Mouse (Mus musculus) kidney, embryonic 14.5 days (tissue): Measurements from ENCODE around the gene Msln. TPM values are rescaled to one million over a fixed set of nuclear protein-coding genes. Genes with fewer than 3 reads are reported as not detected.

Experiments used
- ATAC-seq: fragments of 200-750 bp; cut with Nextera tagmentation; 2 replicates; pipeline ENCODE4 v1.8.0; 2017; ENCODE audit warnings: moderate number of reproducible peaks, mild to moderate bottlenecking, moderate TSS enrichment, moderate library complexity; ENCODE audit not compliant: low FRiP score, low TSS enrichment
- H3K27ac ChIP-seq: fragments of 300-500 bp; sonication (generic); 2 replicates; pipeline ENCODE4 v1.5.1; 2014; ENCODE audit warnings: low read depth, mild to moderate bottlenecking, low read length, moderate library complexity, mixed read lengths
- H3K27me3 ChIP-seq: fragments of 300-500 bp; sonication (generic); 2 replicates; pipeline ENCODE4 v1.6.1; 2014; ENCODE audit warnings: mild to moderate bottlenecking, low read length; ENCODE audit not compliant: control insufficient read depth, insufficient read depth
- H3K36me3 ChIP-seq: fragments of 300-500 bp; sonication (generic); 2 replicates; pipeline ENCODE4 v1.6.1; 2014; ENCODE audit warnings: low read length, mixed read lengths; ENCODE audit not compliant: control insufficient read depth, insufficient read depth
- H3K4me1 ChIP-seq: fragments of 300-500 bp; sonication (generic); 2 replicates; pipeline ENCODE4 v1.6.1; 2014; ENCODE audit warnings: low read length, mixed read lengths; ENCODE audit not compliant: control insufficient read depth, insufficient read depth
- H3K4me2 ChIP-seq: fragments of 300-500 bp; sonication (generic); replicated peaks from 2 replicates; pipeline ENCODE4 v1.6.1; 2014; ENCODE audit warnings: low read depth, mild to moderate bottlenecking, low read length
- H3K4me3 ChIP-seq: fragments of 300-500 bp; sonication (generic); 2 replicates; pipeline ENCODE4 v1.5.1; 2014; ENCODE audit warnings: mild to moderate bottlenecking, low read length
- H3K9ac ChIP-seq: fragments of 300-500 bp; sonication (generic); 2 replicates; pipeline ENCODE4 v1.6.1; 2014; ENCODE audit warnings: low read depth, mild to moderate bottlenecking, low read length, moderate library complexity
- H3K9me3 ChIP-seq: fragments of 300-500 bp; sonication (generic); 2 replicates; pipeline ENCODE4 v1.6.1; 2016; ENCODE audit warnings: low read length; ENCODE audit not compliant: control insufficient read depth
- WGBS: fragments of 180-500 bp; shearing (Covaris S2); extraction: QIAGEN DNeasy Blood & Tissue Kit; methylation state at CpG from one replicate; pipeline ENCODE4 v1.1.7; 2014; 5-methylcytosine and 5-hydroxymethylcytosine counted together
- polyA plus RNA-seq: library from polyadenylated mRNA; unstranded; fragments of >200 nt; fragmentation: Nextera tagmentation; extraction: Ambion mirVana; gene quantifications from 2 replicates; pipeline ENCODE4 v1.2.1, GENCODE M21; 2014

The Msln gene
- 2.6 and 3.3 TPM in 2 replicates for polyA plus RNA-seq

- Histone ChIP-seq H3K36me3 (no peaks in the 10 kb centered on the region), H3K27me3 (no peaks in the 10 kb centered on the region), H3K4me1 (no peaks in the 10 kb centered on the region; the same call in 1 of the 2 replicates), H3K4me3 (no peak within 1 kb of the TSS), H3K27ac (no peak within 1 kb of the TSS), H3K4me2 (no peak within 1 kb of the TSS), H3K9ac (no peak within 1 kb of the TSS), H3K9me3 (no peaks in the 10 kb centered on the region)
- no peak for ATAC-seq
- WGBS, result 86% methylated on average over 9 of the region's 9 CpGs
These were observed at the start of gene Msln for GRCm38 (mm10) chr17:25754241-25754640. TSS of gene Msln (minus strand) at chr17:25754378.

- H3K4me3 ChIP-seq, result no peak overlapping the region
- H3K4me1 ChIP-seq, result no peaks in the 10 kb centered on the region
- H3K4me2 ChIP-seq, result no peak overlapping the region
- no peak; the same call in 1 of the 2 replicates for ATAC-seq
- WGBS, result 12% methylated on average over 10 of the region's 10 CpGs
- H3K36me3 ChIP-seq, result no peaks in the 10 kb centered on the region
- no peak overlapping the region for H3K27ac ChIP-seq
- peak overlapping the region; percentile 40; the same call in 1 of the 2 replicates for H3K9ac ChIP-seq
- no peaks in the 10 kb centered on the region for H3K9me3 ChIP-seq
- peaks cover 2% of the 10 kb centered on the region for H3K27me3 ChIP-seq
These were observed 48.8 kb upstream of the Msln start for GRCm38 (mm10) chr17:25802825-25803517.

GRCm38 (mm10) chr17:25801029-25801428 lies 46.9 kb upstream of the Msln start:
- Histone ChIP-seq H3K4me1 (peaks cover 4% of the 10 kb centered on the region), H3K4me2 (no peak overlapping the region), H3K36me3 (no peaks in the 10 kb centered on the region), H3K9ac (no peak overlapping the region), H3K9me3 (no peaks in the 10 kb centered on the region), H3K27ac (no peak overlapping the region), H3K4me3 (no peak overlapping the region), H3K27me3 (no peaks in the 10 kb centered on the region; the same call in 1 of the 2 replicates)
- ATAC-seq, result peak; percentile 43; the same call in 1 of the 2 replicates
- WGBS, result 9% methylated on average over 6 of the region's 6 CpGs

GRCm38 (mm10) chr17:25796951-25797369 lies 42.8 kb upstream of the Msln start, which contains the start of gene Metrn:
TSS of gene Metrn (minus strand) at chr17:25797136.
- ATAC-seq, result peak; percentile 75
- WGBS, result under 1% methylated on average over 31 of the region's 35 CpGs

GRCm38 (mm10) chr17:25796211-25796771 lies 42.1 kb upstream of the Msln start:
- Histone ChIP-seq H3K4me1 (peaks cover 43% of the 10 kb centered on the region), H3K27ac (peak overlapping the region; percentile 47; the same call in 1 of the 2 replicates), H3K4me2 (peak overlapping the region; percentile 99), H3K27me3 (no peaks in the 10 kb centered on the region), H3K9ac (peak overlapping the region; percentile 78), H3K9me3 (no peaks in the 10 kb centered on the region), H3K36me3 (peaks cover 6% of the 10 kb centered on the region), H3K4me3 (peak overlapping the region; percentile 85)
- WGBS, result under 1% methylated on average over 37 of the region's 37 CpGs
- 0 out of 2 replicates have a peak, but pooled peaks have one; percentile 0 for ATAC-seq

More at GRCm38 (mm10) chr17:25796951-25797369, 42.8 kb upstream of the Msln start, which contains the start of gene Metrn:
- Histone ChIP-seq H3K27me3 (no peaks in the 10 kb centered on the region), H3K4me1 (peaks cover 41% of the 10 kb centered on the region), H3K9me3 (no peaks in the 10 kb centered on the region), H3K4me2 (peak within 1 kb of the TSS; percentile 99), H3K9ac (peak within 1 kb of the TSS; percentile 78), H3K27ac (peak within 1 kb of the TSS; percentile 47; the same call in 1 of the 2 replicates), H3K4me3 (peak within 1 kb of the TSS; percentile 85), H3K36me3 (peaks cover 6% of the 10 kb centered on the region)

GRCm38 (mm10) chr17:25795609-25796092 lies 41.5 kb upstream of the Msln start, which contains the start of gene AC134908.4:
TSS of gene AC134908.4 (minus strand) at chr17:25795659.
- peak within 1 kb of the TSS; percentile 47; the same call in 1 of the 2 replicates for H3K27ac ChIP-seq
- peaks cover 6% of the 10 kb centered on the region for H3K36me3 ChIP-seq
- H3K9ac ChIP-seq, result peak within 1 kb of the TSS; percentile 78
- 6% methylated on average over 6 of the region's 6 CpGs for WGBS
- ATAC-seq, result peak; percentile 28; the same call in 1 of the 2 replicates
- peak within 1 kb of the TSS; percentile 99 for H3K4me2 ChIP-seq
- peak within 1 kb of the TSS; percentile 85 for H3K4me3 ChIP-seq
- no peaks in the 10 kb centered on the region for H3K9me3 ChIP-seq
- no peaks in the 10 kb centered on the region for H3K27me3 ChIP-seq
- H3K4me1 ChIP-seq, result peaks cover 50% of the 10 kb centered on the region

GRCm38 (mm10) chr17:25794998-25795397 lies 40.8 kb upstream of the Msln start:
- no peak for ATAC-seq
- Histone ChIP-seq H3K4me1 (peaks cover 50% of the 10 kb centered on the region), H3K27ac (peak overlapping the region; percentile 7; the same call in 1 of the 2 replicates), H3K4me3 (no peak overlapping the region; the same call in 1 of the 2 replicates), H3K27me3 (no peaks in the 10 kb centered on the region), H3K36me3 (peaks cover 6% of the 10 kb centered on the region), H3K9me3 (no peaks in the 10 kb centered on the region), H3K9ac (0 out of 2 replicates have a peak overlapping the region, but pooled peaks have one; percentile 78), H3K4me2 (peak overlapping the region; percentile 99)
- WGBS, result 74% methylated on average over 17 of the region's 17 CpGs

- H3K4me1 ChIP-seq, result peaks cover 50% of the 10 kb centered on the region
- WGBS, result 81% methylated on average over 13 of the region's 13 CpGs
- H3K27ac ChIP-seq, result peak overlapping the region; percentile 37; the same call in 1 of the 2 replicates
These were observed 40.0 kb upstream of the Msln start for GRCm38 (mm10) chr17:25794197-25794596.

More at GRCm38 (mm10) chr17:25794197-25794596, 40.0 kb upstream of the Msln start:
- no peaks in the 10 kb centered on the region for H3K9me3 ChIP-seq
- H3K4me2 ChIP-seq, result no peak overlapping the region
- ATAC-seq, result no peak
- no peak overlapping the region for H3K9ac ChIP-seq
- no peak overlapping the region; the same call in 1 of the 2 replicates for H3K4me3 ChIP-seq
- peaks cover 14% of the 10 kb centered on the region for H3K36me3 ChIP-seq
- no peaks in the 10 kb centered on the region for H3K27me3 ChIP-seq
